Mouse (Mus musculus) erythroblast, embryonic 14.5 days (primary cell): Measurements from ENCODE around the gene Tgfbr3. TPM values are rescaled to one million over a fixed set of nuclear protein-coding genes. Genes with fewer than 3 reads are reported as not detected.

ENCODE experiments used
- H3K27me3 ChIP-seq: 2 replicates; pipeline ENCODE4 v1.6.1; 2012; ENCODE audit warnings: inconsistent platforms; ENCODE audit not compliant: control insufficient read depth
- H3K36me3 ChIP-seq: 2 replicates; pipeline ENCODE4 v1.6.1; 2012; ENCODE audit warnings: mild to moderate bottlenecking, inconsistent platforms; ENCODE audit not compliant: control insufficient read depth
- H3K4me1 ChIP-seq: 2 replicates; pipeline ENCODE4 v1.6.1; 2012; ENCODE audit warnings: inconsistent platforms; ENCODE audit not compliant: control insufficient read depth
- H3K4me3 ChIP-seq: replicated peaks from 2 replicates; pipeline ENCODE3; 2012; ENCODE audit warnings: moderate library complexity, mild to moderate bottlenecking, inconsistent platforms
- H3K9me3 ChIP-seq: 2 replicates; pipeline ENCODE4 v1.6.1; 2012; ENCODE audit warnings: low read length, inconsistent platforms, mixed read lengths; ENCODE audit not compliant: control insufficient read depth
- GATA1 ChIP-seq: IDR thresholded peaks from 2 replicates; pipeline ENCODE4 v1.6.1; 2012; ENCODE audit warnings: low read length, inconsistent platforms, mixed read lengths
- TAL1 ChIP-seq: IDR thresholded peaks from 3 replicates; pipeline ENCODE4 v1.6.1; 2012; ENCODE audit warnings: low read length, inconsistent platforms, mixed read lengths
- polyA plus RNA-seq: library from polyadenylated mRNA; stranded (reverse); fragments of >175 nt; gene quantifications from 2 replicates; pipeline ENCODE4 v1.2.3, GENCODE M21; 2012

Gene Tgfbr3
- polyA plus RNA-seq, 1 experiment = 0.03 TPM

DNA sequence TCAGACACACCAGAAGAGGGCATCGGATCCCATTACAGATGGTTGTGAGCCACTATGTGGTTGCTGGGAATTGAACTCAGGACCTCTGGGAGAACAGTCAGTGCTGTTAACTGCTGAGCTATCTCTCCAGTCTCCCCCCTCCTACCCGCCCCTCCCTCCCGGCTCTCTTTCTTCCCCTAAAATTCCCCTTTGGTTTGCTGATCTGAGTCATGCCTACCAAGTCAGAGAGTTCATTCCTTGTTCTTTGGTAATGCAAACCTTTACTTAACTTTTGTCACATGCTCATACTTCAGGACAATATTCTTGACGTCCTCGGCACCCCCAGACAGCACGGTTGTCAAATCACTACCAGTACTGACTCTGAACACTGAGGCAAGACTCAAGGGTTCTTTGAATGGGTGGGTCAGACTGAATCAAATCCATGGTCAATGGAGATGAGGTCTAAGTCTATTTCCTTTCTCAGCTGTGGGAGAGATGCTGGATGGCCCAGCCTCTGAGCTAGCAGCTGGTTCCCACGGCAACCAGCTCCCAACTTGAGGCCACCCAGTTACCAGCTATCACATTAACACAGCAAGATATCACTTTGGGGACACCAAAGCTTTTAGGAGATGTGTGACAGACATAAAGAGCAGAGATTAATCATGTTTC, 130.8 kb downstream of the Tgfbr3 start:
- TF ChIP-seq GATA1 (no peak), TAL1 (no peak)
- Histone ChIP-seq H3K4me1 (peaks cover 3% of the 10 kb centered on the region; the same call in 1 of the 2 replicates), H3K4me3 (no peak overlapping the region), H3K9me3 (no peaks in the 10 kb centered on the region), H3K27me3 (no peaks in the 10 kb centered on the region), H3K36me3 (no peaks in the 10 kb centered on the region)

DNA sequence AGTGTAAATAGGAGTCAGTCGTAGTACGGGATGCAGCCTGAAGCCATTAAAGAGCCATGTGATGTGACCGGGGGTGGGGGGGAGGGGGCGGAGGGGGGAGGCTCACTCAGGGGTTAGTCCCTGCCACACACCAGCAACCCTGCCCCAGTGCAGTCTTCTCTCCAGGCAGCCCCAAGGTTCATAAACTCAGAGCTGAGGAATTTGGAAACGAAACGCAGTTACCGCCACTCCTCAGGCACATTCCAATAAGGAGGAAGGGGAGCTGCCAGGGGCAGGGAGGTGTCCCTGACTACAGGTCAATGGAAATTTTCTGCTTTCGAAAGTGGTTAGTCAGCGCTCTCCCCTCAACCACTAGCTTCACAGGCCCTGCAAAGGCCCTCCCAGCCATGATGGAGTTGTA, 132.0 kb downstream of the Tgfbr3 start:
- TF ChIP-seq TAL1 = no peak
- no peak for TF ChIP-seq GATA1
- H3K36me3 ChIP-seq = peaks cover under 1% of the 10 kb centered on the region; the same call in 1 of the 2 replicates
- peaks cover 3% of the 10 kb centered on the region; the same call in 1 of the 2 replicates for H3K4me1 ChIP-seq
- no peaks in the 10 kb centered on the region for H3K9me3 ChIP-seq
- H3K4me3 ChIP-seq = no peak overlapping the region
- no peaks in the 10 kb centered on the region for H3K27me3 ChIP-seq

DNA sequence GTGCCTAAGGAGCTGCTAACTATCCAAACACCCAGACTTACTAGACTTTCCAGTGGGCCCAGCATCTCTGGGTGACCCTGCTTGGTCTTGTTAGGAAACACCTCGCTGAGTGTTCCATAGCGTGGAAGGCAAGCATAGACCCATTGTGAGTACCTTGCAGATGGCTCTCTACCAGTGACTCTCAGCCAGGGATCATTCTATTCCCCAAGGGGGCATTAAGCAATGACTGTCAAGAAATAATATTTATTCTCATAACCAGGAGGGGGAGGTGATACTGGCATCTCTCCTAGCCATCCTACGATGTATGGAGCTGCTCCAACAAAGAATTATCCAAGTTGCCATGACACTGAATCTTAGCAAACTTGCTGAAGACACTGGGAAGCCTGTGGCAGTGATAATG, 133.3 kb downstream of the Tgfbr3 start:
- H3K4me3 ChIP-seq = no peak overlapping the region
- H3K4me1 ChIP-seq = peaks cover 3% of the 10 kb centered on the region; the same call in 1 of the 2 replicates
- TF ChIP-seq TAL1 (no peak), GATA1 (no peak)
- H3K36me3 ChIP-seq = peaks cover 3% of the 10 kb centered on the region; the same call in 1 of the 2 replicates
- H3K27me3 ChIP-seq = no peaks in the 10 kb centered on the region
- no peaks in the 10 kb centered on the region for H3K9me3 ChIP-seq

DNA sequence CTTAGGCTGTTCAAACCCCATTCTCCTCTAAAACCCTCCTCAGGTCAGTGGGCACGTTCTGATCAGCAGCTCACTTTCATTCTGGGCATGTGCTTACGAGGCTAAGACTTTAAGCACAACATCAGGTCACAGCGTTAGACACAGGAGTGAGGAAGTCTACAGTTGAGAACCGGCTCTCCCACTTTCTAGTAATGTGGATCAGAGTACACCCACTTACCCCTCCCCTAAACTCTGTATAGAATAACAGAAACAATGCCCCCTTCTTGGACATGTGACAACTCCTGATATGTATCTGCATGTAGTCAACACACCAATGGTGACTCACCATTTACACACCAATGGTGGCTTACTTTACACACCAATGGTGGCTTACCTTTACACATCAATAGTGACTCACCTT, 136.4 kb downstream of the Tgfbr3 start:
- Histone ChIP-seq H3K4me3 (no peak overlapping the region), H3K36me3 (peaks cover 3% of the 10 kb centered on the region; the same call in 1 of the 2 replicates), H3K9me3 (no peaks in the 10 kb centered on the region), H3K4me1 (peaks cover 2% of the 10 kb centered on the region; the same call in 1 of the 2 replicates), H3K27me3 (no peaks in the 10 kb centered on the region)
- no peak for TF ChIP-seq GATA1
- no peak for TF ChIP-seq TAL1

DNA sequence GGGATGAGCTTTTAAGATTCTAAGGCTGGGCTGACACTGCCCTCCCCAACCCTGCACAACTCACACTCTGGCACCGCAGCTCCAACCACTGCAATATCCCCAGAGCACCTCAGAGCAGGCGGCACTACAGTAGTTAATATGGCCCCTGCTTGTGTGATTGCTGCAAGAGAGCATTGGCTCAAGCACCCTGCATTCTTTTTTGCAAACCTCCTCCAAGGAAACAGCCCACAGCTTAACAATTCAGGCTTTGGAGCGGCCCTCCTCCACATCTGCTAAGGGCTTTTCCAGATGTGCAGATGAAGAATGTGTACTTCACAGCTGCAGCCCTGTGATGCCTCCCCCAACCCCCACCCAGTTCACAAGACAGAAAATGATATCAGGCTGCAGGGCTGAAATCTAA, 138.1 kb downstream of the Tgfbr3 start:
- H3K36me3 ChIP-seq = peaks cover 3% of the 10 kb centered on the region; the same call in 1 of the 2 replicates
- no peaks in the 10 kb centered on the region for H3K27me3 ChIP-seq
- no peak overlapping the region for H3K4me3 ChIP-seq
- no peaks in the 10 kb centered on the region for H3K9me3 ChIP-seq
- peaks cover 2% of the 10 kb centered on the region; the same call in 1 of the 2 replicates for H3K4me1 ChIP-seq
- no peak for TF ChIP-seq GATA1
- TF ChIP-seq TAL1 = no peak

DNA sequence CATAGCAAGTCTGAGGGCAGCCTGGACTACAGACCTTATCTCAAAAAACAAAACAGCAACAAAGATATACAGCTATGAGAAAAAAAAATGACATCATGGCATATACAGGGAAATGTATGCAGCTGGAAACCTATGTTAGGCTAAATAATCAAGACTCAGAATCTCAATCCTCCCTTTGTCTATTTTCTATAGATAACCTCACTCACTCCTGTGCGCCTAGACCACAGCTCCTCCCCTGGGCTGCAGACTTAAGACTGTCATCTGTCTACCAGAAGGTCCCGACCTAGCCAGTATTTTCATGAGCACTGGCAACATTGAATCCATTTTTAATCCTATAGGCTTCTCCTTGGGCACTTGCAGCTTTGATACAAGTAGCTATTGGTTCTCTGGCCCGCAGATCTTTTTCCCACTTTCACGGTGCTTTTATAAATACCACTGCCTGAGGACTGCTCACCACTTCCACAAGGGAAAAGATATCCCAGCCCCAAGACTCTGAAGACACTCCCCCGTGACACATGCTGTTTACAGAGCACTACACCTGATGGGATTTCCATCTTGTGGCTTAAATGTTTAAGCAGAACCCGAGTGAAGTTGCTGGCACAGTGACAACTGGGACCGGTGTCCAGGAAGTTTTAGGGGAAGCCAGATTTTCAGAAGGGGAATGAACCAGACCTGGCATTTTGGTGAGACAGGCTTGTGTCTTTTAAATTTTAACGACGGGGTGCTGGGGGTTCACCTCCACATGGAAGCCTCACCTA, 138.7 kb downstream of the Tgfbr3 start:
- Histone ChIP-seq H3K36me3 (peaks cover 3% of the 10 kb centered on the region; the same call in 1 of the 2 replicates), H3K27me3 (no peaks in the 10 kb centered on the region), H3K4me3 (no peak overlapping the region), H3K4me1 (peaks cover 3% of the 10 kb centered on the region; the same call in 1 of the 2 replicates), H3K9me3 (no peaks in the 10 kb centered on the region)
- no peak for TF ChIP-seq GATA1
- no peak for TF ChIP-seq TAL1

DNA sequence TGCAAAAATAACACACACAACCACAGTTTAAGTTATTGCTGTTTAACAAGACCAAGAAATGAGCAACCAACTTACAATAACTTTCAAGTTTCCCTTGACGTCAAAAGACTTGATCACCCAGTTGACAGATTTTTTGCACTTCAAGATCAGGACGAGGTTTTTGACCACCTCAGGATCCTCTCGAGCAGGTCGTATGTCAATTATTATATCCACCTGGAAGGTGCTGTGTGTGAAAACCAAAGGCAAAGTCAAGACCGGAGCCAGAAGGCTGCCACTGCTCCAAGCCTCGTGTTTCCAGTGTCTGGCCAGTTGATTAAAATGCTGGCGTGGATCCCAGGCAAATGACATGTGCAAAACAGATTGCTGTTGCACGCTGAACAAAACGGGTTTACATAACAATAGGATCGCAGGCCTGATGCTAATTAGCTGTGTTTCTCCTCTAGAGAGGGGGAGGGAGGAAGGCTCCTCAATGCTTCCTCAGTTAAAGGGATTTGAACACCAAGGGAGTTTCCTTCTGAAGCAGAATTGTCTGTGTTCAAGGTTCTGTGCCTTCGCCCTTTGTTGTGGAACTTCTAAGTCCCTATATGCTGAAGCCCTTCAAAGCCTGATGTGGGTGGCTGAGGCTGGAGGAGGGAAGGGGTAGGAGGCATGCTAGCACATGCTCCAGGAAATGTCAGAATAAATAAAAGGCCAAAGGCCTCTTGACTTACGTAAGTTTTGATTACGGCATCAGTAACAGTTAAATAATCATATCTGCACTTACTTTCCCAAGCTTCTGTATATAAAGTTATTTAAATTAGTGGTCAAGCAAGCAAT, 141.3 kb downstream of the Tgfbr3 start:
- Histone ChIP-seq H3K36me3 (peaks cover 3% of the 10 kb centered on the region; the same call in 1 of the 2 replicates), H3K4me1 (peaks cover 27% of the 10 kb centered on the region), H3K27me3 (no peaks in the 10 kb centered on the region), H3K4me3 (no peak overlapping the region), H3K9me3 (no peaks in the 10 kb centered on the region)
- no peak for TF ChIP-seq GATA1
- TF ChIP-seq TAL1 = no peak

DNA sequence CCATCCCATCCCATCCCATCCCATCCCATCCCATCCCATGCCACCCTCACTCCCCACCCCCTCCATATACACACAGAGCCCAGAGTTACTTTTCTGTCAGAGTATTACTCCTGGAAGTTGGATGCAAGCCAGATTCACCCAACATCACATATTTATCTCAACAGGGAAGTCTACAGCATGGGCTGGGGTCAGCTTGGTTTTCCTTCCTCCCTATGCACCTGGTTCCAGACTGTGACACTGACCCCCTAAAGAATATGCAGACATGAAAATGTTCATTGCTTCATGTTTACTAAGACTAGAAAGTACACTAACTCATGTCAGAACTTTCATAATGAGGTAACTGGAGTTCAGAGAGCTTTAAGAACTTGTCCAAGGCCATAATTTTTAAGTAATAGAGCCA, 142.0 kb downstream of the Tgfbr3 start:
- H3K27me3 ChIP-seq = no peaks in the 10 kb centered on the region
- no peaks in the 10 kb centered on the region for H3K9me3 ChIP-seq
- peaks cover 3% of the 10 kb centered on the region; the same call in 1 of the 2 replicates for H3K36me3 ChIP-seq
- no peak for TF ChIP-seq TAL1
- TF ChIP-seq GATA1 = no peak
- no peak overlapping the region for H3K4me3 ChIP-seq
- peaks cover 35% of the 10 kb centered on the region for H3K4me1 ChIP-seq

DNA sequence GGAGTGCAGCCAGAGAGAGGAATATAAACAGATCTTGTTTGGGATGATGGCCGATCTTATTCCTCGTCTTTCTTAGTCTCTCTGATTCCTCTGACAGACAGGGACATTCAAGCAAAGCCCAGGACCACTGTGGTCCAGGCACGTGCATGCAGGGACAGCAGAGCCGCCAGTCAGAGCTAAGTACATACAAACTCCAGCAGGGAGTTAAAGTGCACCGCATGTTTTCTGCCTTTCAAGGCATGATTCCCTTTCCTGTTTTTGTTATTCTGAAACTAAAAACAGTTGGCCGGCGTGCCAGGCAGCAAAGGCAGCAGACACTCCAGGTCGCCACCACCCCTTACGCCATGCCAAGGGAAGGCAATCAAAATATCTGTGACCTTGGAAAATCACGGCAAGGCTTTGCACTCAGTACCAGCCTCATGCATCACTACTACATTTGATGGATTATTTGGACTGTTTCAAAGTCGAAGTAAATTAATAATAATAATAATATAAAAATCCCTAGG, 143.3 kb downstream of the Tgfbr3 start:
- Histone ChIP-seq H3K9me3 (no peaks in the 10 kb centered on the region), H3K4me3 (no peak overlapping the region), H3K27me3 (no peaks in the 10 kb centered on the region), H3K36me3 (no peaks in the 10 kb centered on the region), H3K4me1 (peaks cover 47% of the 10 kb centered on the region)
- TF ChIP-seq TAL1 (no peak), GATA1 (no peak)
